ENCODE assay signal across 1 mouse cellular context in the genomic region with DNA sequence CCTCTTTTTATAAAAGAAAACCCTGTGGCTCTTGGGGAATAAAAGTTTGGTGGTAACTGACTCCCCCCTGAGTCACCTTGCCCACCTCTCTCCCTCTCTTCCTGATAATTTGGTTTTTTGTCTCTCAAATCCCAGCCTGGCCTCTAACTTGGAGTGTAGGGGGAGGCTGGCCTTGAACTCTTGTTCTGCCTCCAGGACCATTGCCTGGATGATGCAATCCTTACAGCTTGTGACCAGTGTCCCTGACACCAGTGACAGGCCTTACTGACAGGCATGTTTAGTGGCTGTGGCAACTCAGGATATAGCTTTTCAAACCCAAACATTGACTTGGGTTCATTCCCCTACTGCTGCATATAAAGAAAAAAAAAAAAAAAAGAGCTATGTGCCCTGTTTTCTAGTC.
TF ChIP-seq lines count a peak whose summit lies in the region.

No protein-coding gene starts in this region.

TF ChIP-seq in ES-E14, 5 proteins besides CTCF, POLR2A, EP300 and RAD21:
- TF ChIP-seq CHD2 (IDR thresholded peaks at IDR 0.05; ENCODE audit: low read depth, low read length), result no peak
- TF ChIP-seq MAFK (IDR thresholded peaks at IDR 0.05; ENCODE audit: insufficient read depth, low read depth, low read length), result no peak
- no peak; the same call in 1 of the 2 replicates for TF ChIP-seq ZNF384 (IDR thresholded peaks at IDR 0.05; ENCODE audit: low read depth, low read length)
- TF ChIP-seq HCFC1 (IDR thresholded peaks at IDR 0.05; ENCODE audit: borderline replicate concordance, insufficient read depth, low read length), result no peak
- TF ChIP-seq ZC3H11A (IDR thresholded peaks at IDR 0.05; ENCODE audit: borderline replicate concordance, low read depth, low read length), result no peak
